Mouse (Mus musculus) embryonic fibroblast, embryonic 13.5 days (primary cell): Measurements from ENCODE around the gene Dlx3.
A peak's percentile ranks its signal among the peaks of the same experiment; 100 is the strongest.

ENCODE experiments used
- CTCF ChIP-seq: IDR thresholded peaks from 2 replicates; pipeline ENCODE4 v1.5.1; 2011; ENCODE audit warnings: mild to moderate bottlenecking, control low read depth, low read length, moderate library complexity, borderline replicate concordance; ENCODE audit not compliant: insufficient read depth
- POLR2A ChIP-seq: IDR thresholded peaks from 2 replicates; pipeline ENCODE4 v1.6.1; 2011; ENCODE audit warnings: low read depth, mild to moderate bottlenecking, control low read depth, low read length, moderate library complexity

- peak; percentile 96 for TF ChIP-seq CTCF
- no peak for TF ChIP-seq POLR2A
Measured at GRCm38 (mm10) chr11:95118505-95118904, 1.4 kb upstream of the Dlx3 start.
